Mouse (Mus musculus): ENCODE data around the gene Slc13a4. TPM values are rescaled to one million over a fixed set of nuclear protein-coding genes. Genes with fewer than 3 reads are reported as not detected.

Gene Slc13a4
- polyA plus RNA-seq, 1 experiment from 2014 or later: 2.4 TPM

DNA sequence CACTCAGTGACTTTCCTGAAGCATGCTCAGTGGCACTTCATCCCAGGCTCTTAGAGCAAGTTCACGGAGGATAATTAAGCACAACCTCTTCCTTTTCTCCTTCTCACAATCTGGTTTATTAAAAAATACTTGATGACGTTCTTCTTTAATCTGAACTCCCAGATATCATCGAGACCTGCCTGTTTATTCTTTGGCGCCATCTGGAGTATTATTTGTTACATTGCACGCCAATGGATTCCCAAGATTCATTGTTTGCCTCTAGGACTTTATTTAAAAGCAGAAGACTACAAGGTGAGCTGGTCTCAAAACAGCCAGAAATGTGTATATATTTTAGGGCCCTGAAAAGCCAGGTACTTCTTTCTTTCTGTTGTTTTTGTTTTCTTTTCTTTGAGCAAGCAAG lies 62.8 kb downstream of the Slc13a4 start:
- no peak overlapping the region for H3K4me2 ChIP-seq
- H3K4me1 ChIP-seq (ENCODE audit: control insufficient read depth, insufficient read depth, low read length): 0 out of 2 replicates have a peak, but pooled peaks cover 2% of the 10 kb centered on the region
- H3K27ac ChIP-seq (ENCODE audit: low read depth, low read length): no peak overlapping the region
- ATAC-seq (replicated peaks; ENCODE audit: insufficient number of reproducible peaks, low FRiP score, low TSS enrichment): no peak
- no peaks in the 10 kb centered on the region for H3K27me3 ChIP-seq (ENCODE audit: control insufficient read depth, insufficient read depth, low read length)
- no peak overlapping the region for H3K9ac ChIP-seq (ENCODE audit: low read depth, low read length)
- WGBS (ENCODE audit: insufficient replicate concordance): 63% methylated on average over 5 of the region's 5 CpGs
- H3K4me3 ChIP-seq (ENCODE audit: low read depth, low read length): no peak overlapping the region
- peaks cover 39% of the 10 kb centered on the region for H3K36me3 ChIP-seq (ENCODE audit: control insufficient read depth, insufficient read depth, low read length)
- H3K9me3 ChIP-seq (replicated peaks; ENCODE audit: control insufficient read depth, low read length): 0 out of 2 replicates have a peak, but pooled peaks cover 3% of the 10 kb centered on the region

DNA sequence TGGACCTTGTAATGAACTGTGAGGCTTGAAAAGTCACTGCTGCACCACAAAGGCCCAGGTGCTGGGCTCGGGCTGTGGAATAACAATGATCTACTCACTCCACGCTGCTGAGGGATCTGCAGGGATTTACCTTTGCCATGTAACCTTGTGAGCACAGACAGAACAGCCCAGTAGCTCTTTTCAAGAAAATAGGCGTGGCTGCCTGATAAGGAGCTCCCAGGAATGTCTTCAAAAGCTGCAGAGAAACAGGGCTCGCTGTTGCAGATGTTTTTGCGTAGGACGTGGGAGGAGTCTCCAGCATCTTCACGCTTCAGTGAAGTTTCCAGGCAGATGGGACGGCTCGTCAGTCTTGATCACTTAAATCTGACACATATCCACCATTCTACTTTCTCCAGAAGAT lies 63.9 kb downstream of the Slc13a4 start:
- Histone ChIP-seq H3K9me3 (replicated peaks; ENCODE audit: control insufficient read depth, low read length) (0 out of 2 replicates have a peak, but pooled peaks cover 3% of the 10 kb centered on the region), H3K36me3 (ENCODE audit: control insufficient read depth, insufficient read depth, low read length) (peaks cover 42% of the 10 kb centered on the region)
- WGBS (ENCODE audit: insufficient replicate concordance): 69% methylated on average over 9 of the region's 9 CpGs

DNA sequence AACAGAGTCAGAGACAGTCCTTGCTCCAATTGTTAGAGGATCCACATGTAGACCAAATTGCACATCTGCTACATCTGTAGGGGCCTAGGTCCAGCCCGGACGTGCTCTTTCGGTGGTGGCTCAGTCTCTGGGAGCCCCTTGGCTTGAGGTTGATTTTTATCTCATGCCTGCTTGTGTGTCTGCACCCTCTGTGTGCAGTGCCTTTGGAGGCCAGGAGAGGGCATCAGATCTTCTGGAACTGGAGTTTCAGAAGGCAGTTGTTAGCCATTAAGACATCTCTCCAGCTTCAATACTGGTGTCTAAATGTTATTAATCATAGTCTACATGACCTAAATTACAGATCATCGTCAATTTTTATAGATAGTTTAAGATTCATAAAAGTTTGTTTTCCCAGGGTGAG lies 64.7 kb downstream of the Slc13a4 start:
- Histone ChIP-seq H3K4me3 (ENCODE audit: low read depth, low read length) (no peak overlapping the region), H3K27ac (ENCODE audit: low read depth, low read length) (no peak overlapping the region), H3K27me3 (ENCODE audit: control insufficient read depth, insufficient read depth, low read length) (no peaks in the 10 kb centered on the region), H3K9ac (ENCODE audit: low read depth, low read length) (no peak overlapping the region), H3K4me2 (no peak overlapping the region), H3K4me1 (ENCODE audit: control insufficient read depth, insufficient read depth, low read length) (0 out of 2 replicates have a peak, but pooled peaks cover 2% of the 10 kb centered on the region), H3K36me3 (ENCODE audit: control insufficient read depth, insufficient read depth, low read length) (peaks cover 42% of the 10 kb centered on the region), H3K9me3 (replicated peaks; ENCODE audit: control insufficient read depth, low read length) (0 out of 2 replicates have a peak, but pooled peaks cover 3% of the 10 kb centered on the region)
- ATAC-seq (replicated peaks; ENCODE audit: insufficient number of reproducible peaks, low FRiP score, low TSS enrichment): no peak
- WGBS (ENCODE audit: insufficient replicate concordance): 96% methylated on average over 4 of the region's 4 CpGs

More for the DNA sequence above, 63.9 kb downstream of the Slc13a4 start:
- no peak overlapping the region for H3K27ac ChIP-seq (ENCODE audit: low read depth, low read length)
- H3K4me1 ChIP-seq (ENCODE audit: control insufficient read depth, insufficient read depth, low read length): 0 out of 2 replicates have a peak, but pooled peaks cover 2% of the 10 kb centered on the region
- H3K9ac ChIP-seq (ENCODE audit: low read depth, low read length): no peak overlapping the region
- H3K4me3 ChIP-seq (ENCODE audit: low read depth, low read length): no peak overlapping the region
- ATAC-seq (replicated peaks; ENCODE audit: insufficient number of reproducible peaks, low FRiP score, low TSS enrichment): no peak
- no peak overlapping the region for H3K4me2 ChIP-seq
- no peaks in the 10 kb centered on the region for H3K27me3 ChIP-seq (ENCODE audit: control insufficient read depth, insufficient read depth, low read length)

DNA sequence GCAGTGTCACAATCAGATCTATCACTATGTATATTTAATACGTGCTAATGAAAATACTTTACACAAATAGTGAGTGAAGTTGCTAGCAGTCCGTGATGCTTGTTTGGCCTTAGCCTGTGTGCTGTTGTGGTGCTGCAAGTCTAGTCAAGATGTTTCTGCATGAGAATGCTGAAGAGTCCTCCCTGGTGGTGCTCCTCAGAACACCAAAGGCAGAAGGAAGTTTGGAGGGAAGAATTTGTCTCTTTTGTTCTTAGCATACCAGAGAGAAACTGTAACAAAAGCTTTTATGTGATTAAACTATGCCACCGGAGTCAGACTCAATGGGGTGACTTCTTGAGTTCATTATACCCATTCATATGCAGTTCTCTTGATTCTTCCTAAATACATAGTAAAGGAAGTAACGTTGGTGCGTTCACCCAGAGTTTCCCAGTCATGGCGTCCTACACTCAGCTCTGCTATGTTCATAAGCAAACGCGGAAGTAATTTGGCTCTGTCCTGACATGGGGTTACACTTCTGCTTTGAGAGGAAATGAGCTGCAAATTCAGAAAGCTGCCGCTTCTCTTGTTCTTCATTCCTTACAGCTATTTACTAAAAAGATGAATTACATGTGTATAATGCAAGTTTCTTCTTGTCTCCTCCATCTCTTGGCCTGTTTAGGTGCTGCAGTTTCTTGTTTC lies 71.7 kb downstream of the Slc13a4 start:
- Histone ChIP-seq H3K4me3 (ENCODE audit: low read depth, low read length) (no peak overlapping the region), H3K4me1 (ENCODE audit: control insufficient read depth, insufficient read depth, low read length) (no peaks in the 10 kb centered on the region), H3K27ac (ENCODE audit: low read depth, low read length) (no peak overlapping the region), H3K9me3 (replicated peaks; ENCODE audit: control insufficient read depth, low read length) (no peaks in the 10 kb centered on the region), H3K27me3 (ENCODE audit: control insufficient read depth, insufficient read depth, low read length) (no peaks in the 10 kb centered on the region), H3K36me3 (ENCODE audit: control insufficient read depth, insufficient read depth, low read length) (peaks cover 39% of the 10 kb centered on the region), H3K4me2 (no peak overlapping the region), H3K9ac (ENCODE audit: low read depth, low read length) (no peak overlapping the region)
- no peak for ATAC-seq (replicated peaks; ENCODE audit: insufficient number of reproducible peaks, low FRiP score, low TSS enrichment)
- WGBS (ENCODE audit: insufficient replicate concordance): 91% methylated on average over 9 of the region's 9 CpGs

DNA sequence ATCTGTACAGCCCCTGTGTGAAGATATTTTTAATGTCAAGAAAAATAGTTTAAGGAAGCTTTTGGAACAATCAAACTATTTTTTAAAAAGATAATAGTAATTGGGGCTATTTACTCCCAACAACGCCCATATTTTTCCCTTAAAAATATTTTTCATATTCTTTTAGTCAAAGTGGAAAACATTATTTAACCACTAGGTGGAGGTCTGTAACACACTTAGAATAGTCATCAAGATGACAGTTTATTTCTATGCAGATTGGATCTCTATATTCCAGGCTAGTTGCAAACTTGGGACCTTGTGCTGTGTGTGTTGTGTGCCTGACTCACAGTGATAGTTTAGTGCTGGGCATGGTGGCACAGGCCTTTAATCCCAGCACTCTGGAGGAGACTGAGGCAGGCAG lies 78.5 kb downstream of the Slc13a4 start:
- no peak for ATAC-seq (replicated peaks; ENCODE audit: insufficient number of reproducible peaks, low FRiP score, low TSS enrichment)
- H3K4me1 ChIP-seq (ENCODE audit: control insufficient read depth, insufficient read depth, low read length): no peaks in the 10 kb centered on the region
- no peak overlapping the region for H3K4me2 ChIP-seq
- WGBS (ENCODE audit: insufficient replicate concordance): 92% methylated on average over 1 of the region's 1 CpGs
- H3K27me3 ChIP-seq (ENCODE audit: control insufficient read depth, insufficient read depth, low read length): no peaks in the 10 kb centered on the region
- H3K9ac ChIP-seq (ENCODE audit: low read depth, low read length): no peak overlapping the region
- H3K27ac ChIP-seq (ENCODE audit: low read depth, low read length): no peak overlapping the region
- no peaks in the 10 kb centered on the region for H3K9me3 ChIP-seq (replicated peaks; ENCODE audit: control insufficient read depth, low read length)
- H3K36me3 ChIP-seq (ENCODE audit: control insufficient read depth, insufficient read depth, low read length): peaks cover 36% of the 10 kb centered on the region
- no peak overlapping the region for H3K4me3 ChIP-seq (ENCODE audit: low read depth, low read length)

DNA sequence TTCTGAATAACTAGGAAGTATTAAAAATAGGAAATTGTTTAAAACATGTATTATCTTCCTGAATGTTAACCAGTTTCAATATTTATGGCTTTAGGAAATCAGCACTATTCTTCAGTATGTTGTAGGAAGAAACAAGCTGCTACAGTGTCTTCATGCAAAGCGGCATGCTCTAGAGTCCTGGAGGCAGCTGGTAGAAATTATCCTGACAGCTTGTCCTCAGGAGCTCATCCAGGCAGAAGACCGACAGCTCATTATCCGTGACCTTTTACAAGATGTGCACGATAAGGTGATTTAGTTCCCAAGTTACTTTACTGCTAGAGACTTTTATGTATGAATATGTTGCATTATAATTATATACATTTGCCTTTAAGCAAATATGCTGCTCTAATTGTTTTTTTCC lies 82.2 kb downstream of the Slc13a4 start:
- no peak for ATAC-seq (replicated peaks; ENCODE audit: insufficient number of reproducible peaks, low FRiP score, low TSS enrichment)
- peaks cover 25% of the 10 kb centered on the region for H3K36me3 ChIP-seq (ENCODE audit: control insufficient read depth, insufficient read depth, low read length)
- H3K4me1 ChIP-seq (ENCODE audit: control insufficient read depth, insufficient read depth, low read length): no peaks in the 10 kb centered on the region
- H3K4me3 ChIP-seq (ENCODE audit: low read depth, low read length): no peak overlapping the region
- H3K4me2 ChIP-seq: no peak overlapping the region
- 91% methylated on average over 4 of the region's 4 CpGs for WGBS (ENCODE audit: insufficient replicate concordance)
- H3K9me3 ChIP-seq (replicated peaks; ENCODE audit: control insufficient read depth, low read length): no peaks in the 10 kb centered on the region
- H3K27me3 ChIP-seq (ENCODE audit: control insufficient read depth, insufficient read depth, low read length): no peaks in the 10 kb centered on the region
- H3K9ac ChIP-seq (ENCODE audit: low read depth, low read length): no peak overlapping the region
- no peak overlapping the region for H3K27ac ChIP-seq (ENCODE audit: low read depth, low read length)

Other genes starting within 250 kb of the Slc13a4 start
- 23.9 and 25.5 TPM in 2 replicates for gene Cnot4, start 174.4 kb downstream of the Slc13a4 start, polyA plus RNA-seq (2014; fragmentation: Nextera tagmentation; extraction: Ambion mirVana)
- 32.8 and 43.1 TPM in 2 replicates for gene Nup205, start 130.7 kb downstream of the Slc13a4 start, polyA plus RNA-seq (2014; fragmentation: Nextera tagmentation; extraction: Ambion mirVana)
- 0.16 and 0.31 TPM in 2 replicates for gene Fam180a, start 18.0 kb upstream of the Slc13a4 start, polyA plus RNA-seq (2014; fragmentation: Nextera tagmentation; extraction: Ambion mirVana)
- 93.1 and 118 TPM in 2 replicates for gene Mtpn, start 231.8 kb upstream of the Slc13a4 start, polyA plus RNA-seq (2014; fragmentation: Nextera tagmentation; extraction: Ambion mirVana)